Mouse (Mus musculus) embryo, embryonic 11 days (tissue): Measurements from ENCODE around the gene Col5a2.
A peak's percentile ranks its signal among the peaks of the same experiment; 100 is the strongest.
"Not testable (repeated sequence)": the region's sequence is repeated elsewhere in the genome, so short reads cannot be mapped to it uniquely, and the experiment has no call there.

Experiments
- DNase-seq: peaks from one replicate; pipeline ENCODE4 v3.0.0-alpha.2; 2015

Col5a2 gene

DNA sequence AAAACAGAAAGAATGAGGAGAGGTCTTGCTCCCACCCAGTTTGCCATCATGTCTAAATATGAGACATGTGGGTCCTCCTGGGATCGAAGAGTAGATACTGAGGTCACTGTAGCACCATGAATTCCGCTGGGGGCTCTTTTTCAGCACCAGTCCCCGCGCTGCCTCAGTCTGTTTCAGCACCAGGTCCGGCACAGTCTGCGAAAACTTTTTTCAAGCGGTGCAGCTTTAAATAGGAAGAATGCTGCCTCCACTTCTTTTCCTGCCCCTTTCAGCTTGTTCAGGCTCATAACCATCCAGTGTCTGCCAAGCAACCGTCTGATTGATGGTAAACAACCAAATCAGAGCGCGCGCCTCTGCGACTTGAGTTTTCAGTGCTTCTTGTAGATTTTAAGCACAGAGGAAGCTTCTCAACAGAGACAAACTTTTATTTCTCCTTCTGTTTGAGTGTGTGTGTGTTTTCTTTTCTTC is at the start of gene Col5a2:
Gene Col5a2 (minus strand): TSS at position 418 of the 468 bp plus-strand sequence.
- DNase-seq, result peak; percentile 69

DNA sequence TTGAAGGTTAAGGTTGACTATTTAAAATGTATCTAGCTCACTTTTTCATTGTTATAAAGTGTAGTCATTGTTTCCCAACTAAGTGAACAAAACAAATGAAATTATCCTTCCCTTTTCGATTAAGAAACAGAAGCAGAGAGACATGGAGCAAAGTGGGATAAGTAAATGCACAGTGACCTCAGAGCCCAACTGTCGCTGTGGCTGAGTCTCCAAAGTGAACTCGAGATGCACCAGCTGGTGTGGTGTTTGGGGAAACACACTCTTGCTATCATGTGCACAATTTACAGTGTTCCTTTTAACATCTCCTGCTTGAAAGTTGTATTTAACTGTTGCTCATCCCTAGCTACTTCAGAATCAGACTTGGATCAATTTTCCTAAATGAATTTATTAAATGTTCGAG is 47.4 kb upstream of the Col5a2 start:
- no peak for DNase-seq

DNA sequence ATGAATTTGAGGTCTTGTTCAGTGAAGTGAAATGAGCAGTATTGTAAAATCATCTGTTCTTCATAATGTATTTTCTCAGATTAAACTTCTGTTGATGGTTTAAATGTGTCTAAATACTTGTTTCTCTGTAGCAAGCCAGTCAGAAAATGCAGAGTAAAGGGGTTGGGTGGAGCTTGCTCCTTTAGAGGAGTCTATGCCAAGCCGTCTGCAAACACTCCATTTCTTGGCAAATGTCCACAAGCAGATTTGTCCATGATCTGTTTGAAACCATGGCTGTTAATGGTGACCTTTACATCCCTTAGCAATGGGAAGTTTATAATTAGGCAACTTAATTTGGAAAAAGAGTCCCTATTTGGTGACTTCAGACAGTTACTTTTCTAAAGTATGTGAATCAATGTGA is 38.8 kb upstream of the Col5a2 start:
- no peak for DNase-seq

DNA sequence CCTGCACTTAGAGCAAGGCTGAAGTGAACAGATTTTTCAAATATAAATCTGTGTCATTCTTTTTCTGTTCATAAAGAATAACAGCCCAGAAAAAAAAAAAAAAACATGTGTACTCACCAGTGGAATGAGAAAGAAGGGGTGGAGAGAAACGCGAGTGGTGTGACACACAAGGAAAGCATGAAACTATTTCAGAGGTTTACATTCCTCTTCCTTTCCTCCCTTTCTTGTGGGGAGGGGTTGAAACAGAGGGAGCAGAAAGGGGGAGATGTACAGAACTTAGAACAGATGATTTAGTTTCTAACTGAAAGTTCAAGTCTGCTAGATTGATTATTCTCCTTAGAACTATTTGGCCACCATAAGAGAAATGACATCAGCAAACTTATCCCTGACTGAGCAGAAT is 38.1 kb upstream of the Col5a2 start:
- DNase-seq, result no peak

DNA sequence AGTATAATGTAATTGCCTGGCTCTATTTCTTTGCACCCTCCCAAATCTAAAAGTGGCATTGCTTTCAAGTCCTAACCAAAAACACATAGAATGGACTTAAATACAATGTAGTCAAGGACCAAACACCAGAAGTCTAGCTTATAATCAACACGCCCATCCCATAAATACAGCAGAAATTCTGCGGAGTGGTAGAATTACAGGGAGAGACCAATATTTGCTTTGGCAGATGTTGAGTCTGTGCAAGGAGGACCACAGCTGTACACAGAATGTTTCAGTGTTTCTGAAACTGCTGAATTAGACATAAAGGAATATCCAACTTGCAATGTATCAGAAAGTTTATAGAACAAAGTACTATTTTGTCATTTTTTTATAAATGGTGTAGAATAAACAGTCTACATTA is 28.4 kb upstream of the Col5a2 start:
- no peak for DNase-seq

DNA sequence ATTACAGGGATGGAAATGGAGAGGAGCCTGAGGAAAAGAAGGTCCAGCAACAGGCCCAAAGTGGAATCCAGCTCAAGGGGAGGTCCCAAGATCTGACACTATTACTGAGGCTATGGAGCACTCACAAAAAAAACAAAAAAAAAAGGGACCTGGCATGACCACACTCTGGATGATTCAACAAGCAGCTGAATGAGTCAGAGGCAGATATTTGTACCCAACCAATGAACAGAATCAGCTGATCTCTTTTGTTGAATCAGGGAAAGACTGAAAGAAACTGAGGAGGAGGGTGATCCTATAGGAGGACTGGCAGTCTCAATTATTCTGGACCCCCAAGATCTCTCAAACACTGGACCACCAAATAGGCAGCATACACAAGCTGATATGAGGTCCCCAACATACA is 24.4 kb upstream of the Col5a2 start:
- DNase-seq, result not testable (repeated sequence)

DNA sequence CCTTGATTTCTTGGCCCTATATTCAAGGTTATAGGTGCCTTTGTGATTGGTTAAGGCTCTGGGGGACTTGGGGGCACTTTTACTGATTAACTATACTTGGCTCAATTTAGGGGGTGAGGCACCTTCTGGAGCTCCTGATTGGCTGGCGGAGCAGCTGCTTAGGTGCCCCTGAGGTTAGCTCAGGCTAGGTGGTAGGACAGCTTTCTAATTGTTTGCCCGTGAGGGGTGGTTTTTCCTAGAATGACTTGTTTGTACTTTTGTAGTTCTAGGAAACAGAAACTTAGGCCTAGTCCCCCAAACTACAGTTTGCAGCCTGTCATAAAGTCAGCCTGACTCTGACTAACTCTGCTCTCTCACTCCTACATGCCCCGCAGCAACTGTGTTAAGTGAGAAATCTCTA is 20.5 kb upstream of the Col5a2 start:
- DNase-seq, result no peak

DNA sequence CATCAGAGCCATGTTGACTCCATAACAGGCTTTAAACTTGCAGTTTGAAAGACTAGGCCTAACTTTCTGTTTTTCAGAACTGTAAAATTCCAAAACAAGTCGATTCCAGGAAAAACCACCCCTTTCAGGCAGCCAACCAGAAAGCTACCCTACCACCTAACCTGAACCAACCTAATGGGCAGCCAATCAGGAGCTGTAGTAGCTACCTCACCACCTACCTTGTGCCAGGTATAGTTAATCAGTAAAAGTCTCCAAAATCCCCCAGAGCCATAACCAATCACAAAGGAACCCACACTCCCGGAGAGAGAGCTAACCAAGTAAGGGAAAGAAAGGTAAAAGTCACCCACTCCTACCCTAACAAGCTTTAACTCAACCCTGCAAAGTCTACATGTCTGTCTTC is 18.4 kb upstream of the Col5a2 start:
- DNase-seq, result no peak

DNA sequence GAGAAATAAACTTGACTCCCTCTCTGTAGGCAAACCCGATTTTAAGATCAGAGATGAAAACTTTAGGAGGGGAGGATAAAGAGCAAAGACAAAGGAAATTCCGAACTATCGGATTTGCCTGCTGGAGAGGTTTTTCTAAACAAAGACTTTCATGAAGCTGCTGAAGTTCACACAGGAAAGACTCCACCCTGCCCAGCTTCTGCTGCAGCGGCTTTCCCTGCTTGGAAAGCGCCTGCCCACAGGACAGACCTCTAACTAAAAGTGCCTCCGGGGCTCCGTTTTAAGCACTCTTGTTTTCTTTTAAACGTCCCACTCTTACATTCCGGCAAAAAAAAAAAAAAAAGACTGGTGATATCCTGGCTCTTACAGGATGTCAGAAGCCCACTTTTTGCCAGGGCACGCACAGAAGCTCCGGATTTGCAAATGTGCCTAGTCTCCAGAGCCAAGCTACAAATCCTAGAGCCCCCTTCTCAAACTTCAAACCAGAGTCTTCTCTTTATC is 791 bp downstream of the Col5a2 start:
- peak; percentile 60 for DNase-seq

DNA sequence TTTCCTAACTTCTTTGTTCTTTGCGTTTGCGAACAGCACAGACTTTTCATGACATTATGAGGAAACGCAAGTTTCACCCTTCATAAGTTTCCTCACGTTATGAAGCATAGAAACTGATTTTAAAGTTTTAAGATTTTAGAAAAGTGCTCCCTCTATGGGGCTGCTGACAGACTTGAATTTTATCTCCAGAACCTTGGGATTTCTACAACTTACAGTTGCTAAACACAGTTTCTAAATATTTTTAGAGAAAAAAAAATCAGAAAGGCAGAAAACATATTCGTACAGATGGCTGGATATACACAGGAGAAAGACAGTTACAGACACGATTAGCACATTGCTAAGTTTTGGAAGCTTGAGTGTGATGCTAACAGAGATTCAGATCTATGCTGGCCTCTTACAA is 1.6 kb downstream of the Col5a2 start:
- DNase-seq, result peak; percentile 31

DNA sequence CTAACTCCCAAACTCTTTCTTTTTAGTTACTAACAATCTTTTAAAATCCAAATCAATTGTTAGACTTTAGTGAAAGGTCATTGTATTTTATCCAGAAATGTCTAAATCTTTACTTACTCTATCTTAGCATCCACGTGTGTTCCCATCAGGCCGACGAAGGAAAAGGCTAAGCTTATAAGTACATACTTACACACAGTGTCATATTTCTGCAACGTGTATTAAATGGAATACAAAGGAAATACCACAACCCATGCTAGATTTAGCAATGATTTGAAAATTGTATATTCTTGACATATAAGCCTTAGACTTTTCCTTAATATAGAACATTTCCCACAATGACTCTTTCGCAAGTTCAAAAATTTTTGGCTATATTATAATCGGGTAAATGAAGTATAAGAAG is 2.6 kb downstream of the Col5a2 start:
- DNase-seq, result no peak

DNA sequence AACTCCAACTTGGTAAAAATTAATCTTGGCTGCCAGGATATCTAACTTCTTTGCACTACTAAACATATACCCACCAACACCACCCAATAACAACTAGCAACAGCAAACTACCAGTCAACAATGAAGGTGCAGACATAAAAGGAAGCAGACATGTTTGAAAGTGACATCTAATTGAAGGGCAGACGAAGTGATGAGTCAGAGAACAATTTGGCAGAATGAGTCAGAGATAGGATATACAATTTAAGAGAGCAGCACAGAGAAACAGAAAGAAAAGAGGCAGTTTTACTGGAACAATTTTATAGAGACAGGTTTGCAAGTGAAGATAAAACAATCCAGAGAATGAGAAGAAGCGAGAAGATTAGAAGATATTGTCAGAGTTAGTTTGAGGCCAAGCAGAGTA is 8.1 kb downstream of the Col5a2 start:
- no peak for DNase-seq

DNA sequence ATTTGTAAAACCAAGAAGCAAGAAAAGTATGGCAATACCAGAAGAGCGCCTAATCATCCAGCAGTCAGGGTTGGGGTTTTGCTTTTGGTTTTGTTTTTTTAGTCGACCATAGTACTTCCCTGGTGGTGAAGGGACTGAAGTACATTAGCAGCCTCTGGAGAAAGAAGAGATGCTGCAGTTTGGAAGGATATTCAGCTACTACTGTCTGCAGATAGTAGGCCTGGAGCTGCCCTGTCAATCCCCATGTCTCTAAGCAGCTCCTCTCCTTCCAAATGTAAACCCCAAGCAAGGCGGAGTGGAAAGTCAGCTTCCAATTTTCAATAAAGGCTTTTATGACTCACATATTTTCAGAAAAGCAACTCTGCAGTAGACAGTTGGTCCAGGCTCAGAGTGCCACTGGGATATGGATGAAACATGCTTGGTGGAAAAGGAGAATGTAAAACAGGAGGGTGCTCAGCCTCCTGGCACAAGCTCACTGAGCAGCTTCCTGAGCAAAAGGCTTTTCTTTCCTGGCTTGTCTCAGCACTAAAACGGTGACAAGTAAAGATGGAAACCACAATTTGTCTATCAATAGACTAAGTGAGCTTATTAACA is 10.9 kb downstream of the Col5a2 start:
- no peak for DNase-seq

DNA sequence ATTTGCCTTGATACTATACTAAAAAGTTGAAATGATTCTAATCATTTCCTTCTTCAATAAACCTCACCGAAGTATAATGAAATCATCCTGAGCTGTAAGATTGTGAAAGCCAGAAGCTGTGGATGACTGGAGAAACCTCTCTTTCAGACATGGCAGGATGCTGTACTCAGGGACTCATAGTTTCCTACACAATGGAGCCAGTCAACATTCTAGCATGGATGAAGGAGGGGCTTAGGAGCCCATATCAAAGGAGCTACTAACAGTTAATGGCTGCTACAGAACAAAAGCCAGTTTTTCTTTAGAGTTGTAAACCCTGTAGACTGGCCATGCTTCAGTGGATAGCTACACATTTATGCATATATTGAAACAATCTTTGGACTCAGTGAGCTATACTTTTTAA is 12.6 kb downstream of the Col5a2 start:
- peak; percentile 2 for DNase-seq

DNA sequence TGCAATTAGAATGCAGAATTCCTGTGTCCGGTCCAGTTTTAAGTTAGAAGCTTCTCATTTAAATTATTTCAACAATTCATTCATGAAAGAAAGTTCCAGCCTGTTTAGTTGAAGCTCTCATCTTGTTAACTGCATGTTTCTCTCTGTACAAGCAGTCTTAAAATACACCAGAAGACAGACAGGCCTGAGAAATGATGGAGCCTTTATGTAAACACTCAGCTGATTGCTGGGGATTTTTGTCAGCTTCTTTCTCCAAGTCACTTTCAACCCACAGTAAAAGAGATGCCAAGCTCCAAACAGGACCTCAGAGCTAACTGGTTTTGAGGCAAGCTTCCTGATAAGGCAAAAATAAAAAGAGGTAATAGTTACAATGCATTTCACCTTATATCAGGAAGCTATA is 14.8 kb downstream of the Col5a2 start:
- no peak for DNase-seq

DNA sequence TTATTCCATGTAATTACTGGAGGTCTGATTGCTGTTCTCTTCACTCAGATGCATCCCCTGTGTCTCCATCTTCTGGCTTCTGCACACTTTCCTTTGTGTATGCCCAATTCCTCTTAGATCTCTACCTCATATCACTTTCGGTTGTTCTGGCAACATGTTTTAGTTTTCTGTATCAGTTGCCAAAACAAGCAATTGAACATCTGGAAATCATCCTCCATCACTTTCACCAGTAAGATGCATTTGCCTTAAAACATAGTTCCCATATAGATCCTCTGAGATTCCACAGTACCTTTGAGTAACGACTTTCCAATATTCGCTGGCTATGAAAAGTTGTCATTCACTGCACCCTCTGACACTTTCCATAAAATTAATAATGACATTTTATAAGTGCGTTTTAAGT is 20.1 kb downstream of the Col5a2 start:
- no peak for DNase-seq

DNA sequence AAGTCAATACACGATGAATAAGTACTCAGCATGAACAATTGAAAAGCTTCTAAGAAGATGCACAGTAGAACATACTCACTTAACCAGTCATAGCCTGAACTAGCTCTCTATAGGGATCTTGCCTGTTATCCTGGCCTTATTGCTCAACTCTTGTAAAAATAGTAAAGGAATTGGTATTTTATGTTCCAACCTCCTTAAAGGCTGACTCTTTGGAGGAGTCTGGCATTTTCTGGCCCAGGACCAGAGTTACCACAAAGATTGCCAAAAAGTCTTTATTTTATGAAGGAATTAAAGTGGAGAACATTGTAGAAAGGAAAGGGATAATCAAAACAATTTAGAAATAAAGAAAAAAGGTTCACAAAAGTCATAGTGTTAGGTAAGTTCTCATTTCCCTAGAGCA is 21.2 kb downstream of the Col5a2 start:
- DNase-seq, result no peak

DNA sequence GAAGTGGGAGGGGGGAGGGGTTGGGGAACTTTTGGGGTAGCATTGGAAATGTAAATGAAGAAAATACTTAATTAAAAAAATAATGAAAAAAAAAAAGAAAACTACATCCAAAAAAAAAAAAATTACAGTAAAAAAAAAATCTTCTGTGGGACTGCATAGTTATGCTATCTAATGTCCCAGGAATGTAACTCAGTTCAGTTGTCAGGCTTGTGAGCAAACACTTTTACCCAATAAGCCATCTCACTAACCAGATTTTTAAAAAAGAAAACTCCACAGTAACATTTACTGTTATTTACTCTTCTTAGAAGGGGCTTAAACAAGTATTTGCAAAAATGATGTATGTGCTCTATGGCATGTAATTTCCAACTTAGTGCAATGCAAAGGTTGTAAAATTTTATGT is 24.0 kb downstream of the Col5a2 start:
- DNase-seq, result no peak

DNA sequence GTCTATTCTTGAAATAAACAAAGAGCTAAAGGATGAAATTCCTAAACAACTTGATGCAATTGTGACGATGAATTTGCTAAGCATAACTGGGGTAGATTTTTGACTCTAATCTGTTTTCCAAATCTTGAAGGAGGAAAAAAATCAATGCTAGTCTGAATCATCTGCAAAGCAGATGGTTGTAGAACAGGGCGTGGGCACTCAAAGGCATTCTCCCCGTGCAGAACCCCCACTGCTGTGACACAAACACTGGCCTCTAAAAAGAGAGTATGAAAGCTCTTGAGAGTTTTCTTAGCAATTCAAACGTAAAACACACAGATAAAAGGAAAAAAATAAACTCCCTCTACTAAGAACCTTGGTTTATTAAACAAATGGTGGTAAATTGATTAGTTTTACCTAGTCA is 30.3 kb downstream of the Col5a2 start:
- peak; percentile 8 for DNase-seq

DNA sequence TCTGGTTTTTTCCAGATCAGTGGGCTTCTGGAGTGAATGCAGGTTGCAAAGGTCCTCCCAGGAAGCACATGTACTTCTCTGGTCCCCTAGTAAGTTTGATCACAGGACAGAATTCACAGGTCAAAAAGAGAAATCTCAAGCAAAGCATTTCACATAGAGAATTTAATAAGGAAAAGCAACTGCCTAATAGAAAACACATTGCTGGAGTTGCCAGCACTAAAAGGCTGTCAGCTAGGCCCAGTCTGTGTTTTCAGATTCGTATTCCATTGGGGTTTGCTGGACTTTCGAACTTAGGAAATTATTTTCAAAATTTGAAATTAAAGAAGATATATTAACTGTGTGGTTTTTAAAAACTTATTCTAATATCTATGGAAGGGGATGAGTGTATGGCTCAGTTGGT is 42.3 kb downstream of the Col5a2 start:
- peak; percentile 23 for DNase-seq

DNA sequence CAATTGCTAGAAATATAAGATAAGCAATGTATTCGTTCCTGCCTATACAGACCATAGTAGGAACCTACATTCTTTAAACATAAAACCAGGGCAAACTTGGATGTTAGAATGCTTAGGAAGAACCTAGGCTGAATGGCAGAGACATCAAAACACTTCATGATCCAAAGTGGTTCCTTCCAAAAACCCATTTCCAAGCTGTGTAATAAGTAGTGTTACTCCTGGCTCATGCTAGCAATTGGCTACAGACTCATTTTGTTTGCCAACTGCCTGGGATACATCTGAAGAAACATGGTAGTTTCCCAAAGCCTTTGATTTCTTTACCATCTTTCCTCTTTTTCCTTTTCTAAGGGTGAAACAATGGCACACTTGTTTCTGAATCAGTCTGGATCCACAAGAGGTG is 47.3 kb downstream of the Col5a2 start:
- DNase-seq, result no peak

DNA sequence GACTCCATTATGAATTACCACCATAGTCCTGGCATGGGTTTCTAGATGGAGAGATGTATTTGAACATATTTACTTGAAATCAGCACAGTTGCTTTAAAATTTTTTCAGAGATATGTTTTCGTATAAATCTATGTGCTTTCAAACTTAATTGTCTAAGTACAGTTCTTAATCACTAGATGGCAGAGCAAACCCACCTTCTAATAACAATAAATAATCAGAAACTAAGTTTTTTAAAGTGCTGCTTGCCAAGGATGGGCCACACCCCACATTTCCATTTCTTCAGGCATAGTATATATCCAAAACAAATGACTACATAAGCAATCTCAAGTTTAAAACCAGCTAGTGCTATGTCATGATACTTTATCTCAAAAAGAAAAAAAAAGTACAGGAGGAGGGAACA is 54.2 kb downstream of the Col5a2 start:
- DNase-seq, result no peak

DNA sequence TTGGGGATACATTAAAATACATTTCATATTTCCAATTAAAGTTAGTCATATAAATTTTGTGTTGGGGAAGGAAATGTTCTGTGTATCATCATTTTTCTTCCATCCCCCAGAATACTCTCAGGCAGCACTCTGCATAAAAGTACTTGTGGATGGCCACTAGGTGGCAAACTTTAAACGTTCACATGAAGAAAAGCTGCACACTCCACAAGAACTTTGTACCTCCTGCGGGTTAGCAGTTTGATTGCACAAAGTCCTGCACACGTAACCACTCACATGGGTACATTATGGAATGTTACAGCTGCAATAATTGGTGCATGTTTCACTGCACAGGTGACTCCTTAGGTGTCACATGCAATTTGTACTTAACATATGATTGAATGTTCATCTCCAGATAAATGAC is 71.2 kb downstream of the Col5a2 start:
- DNase-seq, result peak; percentile 81

DNA sequence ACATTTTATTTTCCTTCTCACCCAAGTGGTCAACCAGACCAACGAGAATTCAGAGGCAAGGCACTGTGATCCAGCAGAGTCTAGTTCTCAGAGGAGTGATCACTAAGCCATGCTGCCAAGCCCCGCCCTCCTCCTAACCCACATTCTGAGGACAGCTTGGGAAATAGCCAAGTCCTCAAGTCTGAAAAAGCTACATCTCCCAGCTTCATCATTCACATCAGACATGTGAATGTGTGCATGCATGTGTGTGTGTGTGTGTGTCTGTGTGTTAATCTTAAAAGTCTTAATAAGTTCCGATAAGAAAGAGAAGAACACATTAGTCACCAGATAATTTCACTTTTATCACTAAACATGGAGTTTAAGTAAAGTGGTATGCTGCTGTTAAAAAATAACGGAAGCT is 72.6 kb downstream of the Col5a2 start:
- DNase-seq, result no peak

DNA sequence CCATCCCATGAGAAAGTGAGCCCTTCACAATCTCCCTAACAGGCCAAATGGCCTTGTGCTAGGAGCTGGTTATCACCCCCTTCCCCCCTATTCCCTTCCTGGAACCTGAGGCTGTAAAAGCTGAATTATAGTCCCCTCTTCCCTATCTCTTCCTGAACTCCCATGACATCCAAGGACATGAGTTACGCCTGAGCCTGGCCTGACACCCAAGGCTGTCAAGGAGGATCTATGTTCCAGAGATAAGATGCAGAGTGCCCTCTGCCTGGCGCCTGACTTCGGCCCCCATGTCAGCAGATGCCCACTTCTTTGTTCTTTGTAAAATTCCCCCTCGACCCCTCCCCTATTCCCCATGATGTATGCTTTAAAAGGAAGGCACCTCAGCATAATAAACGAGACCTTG is 73.9 kb downstream of the Col5a2 start:
- DNase-seq, result not testable (repeated sequence)

DNA sequence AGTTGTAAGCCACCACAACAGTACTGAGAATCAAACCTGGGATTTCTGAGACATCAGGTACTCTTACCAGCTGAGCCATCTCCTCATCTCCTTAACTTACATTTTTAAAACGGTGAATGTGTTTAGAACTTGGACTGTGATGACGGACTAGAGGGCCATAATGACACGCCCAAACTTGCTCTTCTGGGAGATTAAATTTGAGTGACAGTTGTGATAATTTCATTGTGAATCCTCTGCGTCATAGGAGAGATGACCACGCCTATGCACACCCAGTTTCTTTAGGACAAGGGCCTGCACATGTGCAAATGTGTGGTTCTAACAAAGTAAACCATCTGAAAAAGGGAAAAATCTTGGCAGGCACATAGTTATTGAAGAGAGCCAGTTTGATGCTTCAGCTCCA is 79.2 kb downstream of the Col5a2 start:
- DNase-seq, result no peak
